Mouse (Mus musculus) cortical plate, adult 2 months (tissue): Measurements from ENCODE around the gene Ddx41.

Experiments used
- CTCF ChIP-seq: fragments of 200-500 bp; IDR thresholded peaks from 2 replicates; pipeline ENCODE4 v1.5.1; 2011; ENCODE audit warnings: mild to moderate bottlenecking, control low read depth, low read length; ENCODE audit not compliant: insufficient read depth; ENCODE audit errors: extremely low read depth
- POLR2A ChIP-seq: fragments of 200-500 bp; IDR thresholded peaks from 2 replicates; pipeline ENCODE4 v1.6.1; 2011; ENCODE audit warnings: mild to moderate bottlenecking, low read length, control low read depth; ENCODE audit not compliant: insufficient read depth; ENCODE audit errors: extremely low read depth

- TF ChIP-seq CTCF (no peak), POLR2A (no peak)
Measured at GRCm38 (mm10) chr13:55547916-55548315, 11.5 kb upstream of the Ddx41 start.
